Mouse (Mus musculus): ENCODE measurements around the gene Rprd2. TPM values are rescaled to one million over a fixed set of nuclear protein-coding genes. Genes with fewer than 3 reads are reported as not detected.

The Rprd2 gene
- 5.7 and 16.4 TPM in 2 replicates for polyA plus RNA-seq (2011; ENCODE audit: insufficient read depth, insufficient read length, low replicate concordance, missing spikeins)

DNA sequence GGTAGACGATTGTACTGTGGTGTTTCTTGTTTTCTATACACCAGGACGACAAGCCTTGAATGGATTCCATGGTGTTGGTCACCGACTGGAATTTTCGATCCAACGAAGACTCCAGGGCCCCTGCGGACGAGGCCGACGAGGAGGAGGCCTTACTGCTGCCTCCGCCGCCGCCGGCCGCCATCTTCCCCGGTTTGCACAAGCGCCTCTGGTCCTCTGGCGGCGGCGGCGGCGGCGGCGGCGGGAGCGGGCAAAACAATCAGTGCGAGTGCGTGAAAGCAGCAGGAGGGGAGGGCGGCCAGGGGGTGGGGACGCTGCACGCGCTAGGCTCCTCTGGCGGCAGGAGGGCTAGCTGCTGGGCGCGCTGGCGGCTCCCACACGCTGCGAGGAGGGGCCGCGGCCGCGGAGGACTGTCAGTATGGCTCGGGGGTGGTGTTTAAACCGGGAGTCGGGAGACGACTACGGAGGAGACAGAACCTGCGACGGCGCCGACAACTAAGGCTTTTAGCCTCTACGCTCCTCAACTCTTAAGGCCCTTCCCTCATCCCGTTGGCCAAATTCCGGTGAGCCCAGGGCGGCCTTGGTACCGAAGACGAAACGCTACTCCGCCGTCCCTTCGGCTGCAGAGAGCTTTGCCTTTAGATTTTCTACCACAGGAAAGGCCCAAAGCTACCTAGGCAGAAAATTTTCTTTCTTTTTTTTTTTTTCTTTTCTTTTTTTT, at the start of gene Rprd2:
Rprd2 (minus strand) TSS at position 293 of the 718 bp plus-strand sequence.
- H3K4me3 ChIP-seq (replicated peaks; ENCODE audit: control insufficient read depth, low read depth, low read length): peak within 1 kb of the TSS; percentile 86
- under 1% methylated on average over 60 of the region's 60 CpGs for WGBS
- TF ChIP-seq CTCF (IDR thresholded peaks at IDR 0.05; ENCODE audit: control insufficient read depth, insufficient read depth, low read length) (no peak), POLR2A (IDR thresholded peaks at IDR 0.05; ENCODE audit: borderline replicate concordance, control insufficient read depth, low read depth, low read length) (peak; percentile 51; the same call in 1 of the 2 replicates)
- H3K27ac ChIP-seq (ENCODE audit: control insufficient read depth, insufficient read depth, low read depth, low read length, poor library complexity): peak within 1 kb of the TSS; percentile 99
- H3K4me1 ChIP-seq (ENCODE audit: control insufficient read depth, insufficient read depth, low read length): no peaks in the 10 kb centered on the region; the same call in 1 of the 2 replicates

DNA sequence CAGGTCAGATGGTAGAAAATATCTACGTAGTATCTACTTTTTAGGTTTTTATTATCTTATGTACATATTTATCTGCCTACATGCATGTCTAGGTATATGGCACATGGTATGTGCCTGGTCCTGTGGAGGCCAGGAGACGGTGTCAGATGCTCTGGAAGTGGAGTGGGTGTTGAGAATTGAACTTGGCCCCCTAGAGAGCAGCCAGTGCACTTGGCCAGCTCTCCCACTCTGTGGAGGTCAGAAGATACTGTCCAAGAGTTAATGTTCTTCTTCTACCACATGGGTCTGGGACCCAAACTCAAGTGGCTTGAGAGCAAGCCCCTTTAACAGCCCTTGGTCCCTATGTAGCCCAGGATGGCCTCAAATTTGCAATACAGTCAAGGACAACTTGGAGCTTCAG, 48.7 kb upstream of the Rprd2 start:
- Histone ChIP-seq H3K4me1 (ENCODE audit: control insufficient read depth, insufficient read depth, low read length) (peaks cover 2% of the 10 kb centered on the region; the same call in 1 of the 2 replicates), H3K27ac (ENCODE audit: control insufficient read depth, insufficient read depth, low read depth, low read length, poor library complexity) (no peak overlapping the region), H3K4me3 (replicated peaks; ENCODE audit: control insufficient read depth, low read depth, low read length) (no peak overlapping the region)
- 92% methylated on average over 2 of the region's 2 CpGs for WGBS
- TF ChIP-seq POLR2A (IDR thresholded peaks at IDR 0.05; ENCODE audit: borderline replicate concordance, control insufficient read depth, low read depth, low read length): no peak
- TF ChIP-seq CTCF (IDR thresholded peaks at IDR 0.05; ENCODE audit: control insufficient read depth, insufficient read depth, low read length): no peak

- H3K4me3 ChIP-seq (replicated peaks; ENCODE audit: control insufficient read depth, low read depth, low read length): no peak overlapping the region
- no peak for TF ChIP-seq CTCF (IDR thresholded peaks at IDR 0.05; ENCODE audit: control insufficient read depth, insufficient read depth, low read length)
- TF ChIP-seq POLR2A (IDR thresholded peaks at IDR 0.05; ENCODE audit: borderline replicate concordance, control insufficient read depth, low read depth, low read length): no peak
- H3K27ac ChIP-seq (ENCODE audit: control insufficient read depth, insufficient read depth, low read depth, low read length, poor library complexity): no peak overlapping the region
- H3K4me1 ChIP-seq (ENCODE audit: control insufficient read depth, insufficient read depth, low read length): peaks cover 2% of the 10 kb centered on the region; the same call in 1 of the 2 replicates
- 94% methylated on average over 5 of the region's 5 CpGs for WGBS
Observed at GRCm38 (mm10) chr3:95866071-95866470, 47.4 kb upstream of the Rprd2 start.

GRCm38 (mm10) chr3:95865571-95865970, 46.9 kb upstream of the Rprd2 start:
- Histone ChIP-seq H3K4me3 (replicated peaks; ENCODE audit: control insufficient read depth, low read depth, low read length) (no peak overlapping the region), H3K4me1 (ENCODE audit: control insufficient read depth, insufficient read depth, low read length) (peaks cover 2% of the 10 kb centered on the region; the same call in 1 of the 2 replicates), H3K27ac (ENCODE audit: control insufficient read depth, insufficient read depth, low read depth, low read length, poor library complexity) (no peak overlapping the region)
- WGBS: 95% methylated on average over 20 of the region's 20 CpGs
- TF ChIP-seq POLR2A (IDR thresholded peaks at IDR 0.05; ENCODE audit: borderline replicate concordance, control insufficient read depth, low read depth, low read length) (no peak), CTCF (IDR thresholded peaks at IDR 0.05; ENCODE audit: control insufficient read depth, insufficient read depth, low read length) (no peak)

GRCm38 (mm10) chr3:95865050-95865449, 46.4 kb upstream of the Rprd2 start:
- no peak for TF ChIP-seq CTCF (IDR thresholded peaks at IDR 0.05; ENCODE audit: control insufficient read depth, insufficient read depth, low read length)
- no peak for TF ChIP-seq POLR2A (IDR thresholded peaks at IDR 0.05; ENCODE audit: borderline replicate concordance, control insufficient read depth, low read depth, low read length)
- Histone ChIP-seq H3K27ac (ENCODE audit: control insufficient read depth, insufficient read depth, low read depth, low read length, poor library complexity) (no peak overlapping the region), H3K4me1 (ENCODE audit: control insufficient read depth, insufficient read depth, low read length) (no peaks in the 10 kb centered on the region), H3K4me3 (replicated peaks; ENCODE audit: control insufficient read depth, low read depth, low read length) (no peak overlapping the region)
- 90% methylated on average over 5 of the region's 5 CpGs for WGBS

- TF ChIP-seq POLR2A (IDR thresholded peaks at IDR 0.05; ENCODE audit: borderline replicate concordance, control insufficient read depth, low read depth, low read length) (no peak), CTCF (IDR thresholded peaks at IDR 0.05; ENCODE audit: control insufficient read depth, insufficient read depth, low read length) (no peak)
- WGBS: 78% methylated on average over 7 of the region's 7 CpGs
- Histone ChIP-seq H3K4me1 (ENCODE audit: control insufficient read depth, insufficient read depth, low read length) (no peaks in the 10 kb centered on the region), H3K27ac (ENCODE audit: control insufficient read depth, insufficient read depth, low read depth, low read length, poor library complexity) (no peak overlapping the region), H3K4me3 (replicated peaks; ENCODE audit: control insufficient read depth, low read depth, low read length) (no peak overlapping the region)
Observed at GRCm38 (mm10) chr3:95863578-95863977, 44.9 kb upstream of the Rprd2 start.

DNA sequence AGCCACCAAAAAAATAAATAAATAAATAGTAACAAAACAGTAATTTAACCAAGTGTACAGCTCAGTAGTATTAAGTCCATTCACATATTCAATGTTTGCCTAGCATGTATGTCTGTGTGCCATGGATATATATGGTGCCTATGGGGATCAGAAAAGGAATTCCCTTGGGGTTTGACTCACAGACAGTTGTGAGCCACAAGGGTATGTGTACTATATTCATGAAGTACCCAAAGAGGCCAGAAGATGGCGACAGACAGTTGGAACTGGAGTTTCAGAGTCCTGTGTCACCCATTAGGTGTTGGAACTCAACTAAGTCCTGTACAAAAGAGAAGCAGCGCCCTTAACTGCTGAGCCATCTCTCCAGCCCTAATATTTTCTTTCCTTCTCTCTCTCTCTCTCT, 43.1 kb upstream of the Rprd2 start:
- peak; percentile 37; the same call in 1 of the 2 replicates for TF ChIP-seq CTCF (IDR thresholded peaks at IDR 0.05; ENCODE audit: control insufficient read depth, insufficient read depth, low read length)
- TF ChIP-seq POLR2A (IDR thresholded peaks at IDR 0.05; ENCODE audit: borderline replicate concordance, control insufficient read depth, low read depth, low read length): no peak
- WGBS: 32% methylated on average over 2 of the region's 2 CpGs
- Histone ChIP-seq H3K4me1 (ENCODE audit: control insufficient read depth, insufficient read depth, low read length) (no peaks in the 10 kb centered on the region), H3K27ac (ENCODE audit: control insufficient read depth, insufficient read depth, low read depth, low read length, poor library complexity) (no peak overlapping the region), H3K4me3 (replicated peaks; ENCODE audit: control insufficient read depth, low read depth, low read length) (no peak overlapping the region)

DNA sequence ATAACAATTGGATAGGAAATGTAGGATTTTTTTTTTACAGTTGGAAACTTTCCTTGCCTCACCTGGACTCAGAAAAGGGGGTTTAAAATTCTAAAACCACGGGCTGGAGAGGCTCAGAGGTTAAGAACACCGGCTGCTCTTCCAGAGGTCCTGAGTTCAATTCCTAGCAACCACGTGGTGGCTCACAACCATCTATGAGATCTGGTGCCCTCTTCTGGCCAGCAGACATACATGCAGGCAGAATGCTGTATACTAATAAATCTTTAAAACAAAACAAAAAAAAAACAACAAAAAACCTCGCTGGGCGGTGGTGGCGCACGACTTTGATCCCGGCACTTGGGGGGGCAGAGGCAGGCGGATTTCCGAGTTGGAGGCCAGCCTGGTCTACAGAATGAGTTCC, 42.6 kb upstream of the Rprd2 start:
- TF ChIP-seq CTCF (IDR thresholded peaks at IDR 0.05; ENCODE audit: control insufficient read depth, insufficient read depth, low read length): peak; percentile 56
- TF ChIP-seq POLR2A (IDR thresholded peaks at IDR 0.05; ENCODE audit: borderline replicate concordance, control insufficient read depth, low read depth, low read length): no peak
- Histone ChIP-seq H3K4me1 (ENCODE audit: control insufficient read depth, insufficient read depth, low read length) (no peaks in the 10 kb centered on the region), H3K4me3 (replicated peaks; ENCODE audit: control insufficient read depth, low read depth, low read length) (no peak overlapping the region), H3K27ac (ENCODE audit: control insufficient read depth, insufficient read depth, low read depth, low read length, poor library complexity) (no peak overlapping the region)
- WGBS: 60% methylated on average over 10 of the region's 10 CpGs
